Mouse (Mus musculus) limb, embryonic 11.5 days (tissue): ENCODE results near the gene Anapc5. TPM values are rescaled to one million over a fixed set of nuclear protein-coding genes. Genes with fewer than 3 reads are reported as not detected.

Experiments
- ATAC-seq: fragments of 200-750 bp; cut with Nextera tagmentation; 2 replicates; pipeline ENCODE4 v1.8.0; 2017; ENCODE audit warnings: low read depth; ENCODE audit not compliant: insufficient number of reproducible peaks, low FRiP score, low TSS enrichment
- DNase-seq: peaks from one replicate; pipeline ENCODE4 v3.0.0-alpha.2; 2015; ENCODE audit warnings: low spot score
- H3K27ac ChIP-seq: fragments of 300-500 bp; sonication (generic); replicated peaks from 2 replicates; pipeline ENCODE4 v1.5.1; 2014; ENCODE audit warnings: low read depth, mild to moderate bottlenecking, low read length
- H3K27me3 ChIP-seq: fragments of 300-500 bp; sonication (generic); 2 replicates; pipeline ENCODE4 v1.6.1; 2014; ENCODE audit warnings: mild to moderate bottlenecking, low read length, mixed read lengths; ENCODE audit not compliant: control insufficient read depth, insufficient read depth
- H3K36me3 ChIP-seq: fragments of 300-500 bp; sonication (generic); 2 replicates; pipeline ENCODE4 v1.6.1; 2014; ENCODE audit warnings: mild to moderate bottlenecking, low read length, moderate library complexity, mixed read lengths; ENCODE audit not compliant: control insufficient read depth, insufficient read depth
- H3K4me1 ChIP-seq: fragments of 300-500 bp; sonication (generic); 2 replicates; pipeline ENCODE4 v1.6.1; 2014; ENCODE audit warnings: low read length, mixed read lengths; ENCODE audit not compliant: control insufficient read depth, insufficient read depth
- H3K4me2 ChIP-seq: fragments of 300-500 bp; sonication (generic); 2 replicates; pipeline ENCODE4 v1.6.1; 2014; ENCODE audit warnings: low read depth, mild to moderate bottlenecking, moderate library complexity; ENCODE audit not compliant: severe bottlenecking
- H3K4me3 ChIP-seq: fragments of 300-500 bp; sonication (generic); 2 replicates; pipeline ENCODE4 v1.5.1; 2014; ENCODE audit warnings: low read depth, low read length
- H3K9ac ChIP-seq: fragments of 300-500 bp; sonication (generic); 2 replicates; pipeline ENCODE4 v1.6.1; 2014; ENCODE audit warnings: mild to moderate bottlenecking, low read length
- H3K9me3 ChIP-seq: fragments of 300-500 bp; sonication (generic); 2 replicates; pipeline ENCODE4 v1.6.1; 2016; ENCODE audit warnings: low read length; ENCODE audit not compliant: control insufficient read depth
- WGBS: fragments of 180-500 bp; shearing (Covaris S2); extraction: QIAGEN DNeasy Blood & Tissue Kit; methylation state at CpG from one replicate; pipeline ENCODE4 v1.1.7; 2014; 5-methylcytosine and 5-hydroxymethylcytosine counted together
- polyA plus RNA-seq: library from polyadenylated mRNA; unstranded; fragments of >200 nt; fragmentation: Nextera tagmentation; extraction: Ambion mirVana; gene quantifications from 2 replicates; pipeline ENCODE4 v1.2.1, GENCODE M21; 2014

Anapc5 gene
- polyA plus RNA-seq, 1 experiment from 2014 or later: 490 TPM

DNA sequence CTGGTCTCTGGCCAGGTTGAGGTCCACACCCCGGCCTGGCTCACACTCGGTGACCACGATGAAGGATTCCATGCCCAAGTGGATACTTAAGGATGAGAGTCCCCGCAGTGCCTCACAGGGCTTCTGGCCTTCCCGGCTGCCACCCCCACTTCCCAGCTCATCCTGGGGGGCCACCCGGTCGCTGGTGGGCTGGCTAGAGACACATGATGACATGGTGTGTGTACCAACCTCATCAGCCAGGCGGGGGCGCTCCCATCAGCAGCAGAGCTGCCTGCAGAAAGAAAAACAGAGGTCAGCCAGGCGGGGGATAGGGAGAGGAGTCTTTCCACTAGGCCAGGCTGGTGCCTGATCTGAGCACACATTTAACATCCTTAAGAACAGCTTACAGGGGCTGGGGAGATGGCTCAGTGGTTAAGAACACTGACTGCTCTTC, 57.1 kb downstream of the Anapc5 start:
- WGBS: 56% methylated on average over 10 of the region's 10 CpGs
- DNase-seq: no peak
- H3K27ac ChIP-seq: no peak overlapping the region

DNA sequence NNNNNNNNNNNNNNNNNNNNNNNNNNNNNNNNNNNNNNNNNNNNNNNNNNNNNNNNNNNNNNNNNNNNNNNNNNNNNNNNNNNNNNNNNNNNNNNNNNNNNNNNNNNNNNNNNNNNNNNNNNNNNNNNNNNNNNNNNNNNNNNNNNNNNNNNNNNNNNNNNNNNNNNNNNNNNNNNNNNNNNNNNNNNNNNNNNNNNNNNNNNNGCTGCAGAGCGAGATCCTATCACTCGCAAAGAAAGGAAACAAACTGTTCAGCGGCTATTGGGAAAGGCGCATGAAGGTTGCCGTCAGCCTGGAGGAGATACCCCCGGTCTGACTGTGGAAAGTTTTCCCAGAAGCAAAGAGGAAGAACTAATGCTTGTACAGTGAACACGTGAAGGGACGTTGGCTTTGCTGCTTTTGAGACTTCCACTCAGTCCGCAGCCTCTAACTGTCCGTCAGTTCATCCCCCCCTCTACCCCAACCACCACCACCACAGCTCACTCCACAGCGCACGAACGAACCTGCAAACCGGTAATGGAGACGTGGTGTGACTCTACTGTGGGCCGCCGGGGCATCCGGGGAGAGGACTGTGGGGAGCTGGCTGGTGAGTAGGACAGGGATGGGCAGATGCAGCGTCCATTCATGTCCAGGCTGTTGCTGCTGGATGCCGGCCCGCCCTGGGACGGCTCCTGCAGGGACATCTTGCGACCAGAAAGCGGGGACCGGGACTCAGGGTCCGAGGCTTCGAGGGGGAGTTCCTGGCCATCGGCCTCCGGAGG, 57.7 kb downstream of the Anapc5 start:
- Histone ChIP-seq H3K4me2 (no peak overlapping the region), H3K27me3 (no peaks in the 10 kb centered on the region), H3K9me3 (no peaks in the 10 kb centered on the region), H3K9ac (no peak overlapping the region), H3K36me3 (peaks cover 4% of the 10 kb centered on the region; the same call in 1 of the 2 replicates), H3K27ac (no peak overlapping the region), H3K4me3 (no peak overlapping the region), H3K4me1 (no peaks in the 10 kb centered on the region)
- 88% methylated on average over 29 of the region's 29 CpGs for WGBS
- no peak for ATAC-seq
- DNase-seq: no peak

More for the DNA sequence above, 57.1 kb downstream of the Anapc5 start:
- Histone ChIP-seq H3K4me3 (no peak overlapping the region), H3K4me1 (no peaks in the 10 kb centered on the region), H3K4me2 (no peak overlapping the region), H3K36me3 (peaks cover 4% of the 10 kb centered on the region; the same call in 1 of the 2 replicates), H3K9ac (no peak overlapping the region), H3K9me3 (no peaks in the 10 kb centered on the region), H3K27me3 (no peaks in the 10 kb centered on the region)
- ATAC-seq: no peak

DNA sequence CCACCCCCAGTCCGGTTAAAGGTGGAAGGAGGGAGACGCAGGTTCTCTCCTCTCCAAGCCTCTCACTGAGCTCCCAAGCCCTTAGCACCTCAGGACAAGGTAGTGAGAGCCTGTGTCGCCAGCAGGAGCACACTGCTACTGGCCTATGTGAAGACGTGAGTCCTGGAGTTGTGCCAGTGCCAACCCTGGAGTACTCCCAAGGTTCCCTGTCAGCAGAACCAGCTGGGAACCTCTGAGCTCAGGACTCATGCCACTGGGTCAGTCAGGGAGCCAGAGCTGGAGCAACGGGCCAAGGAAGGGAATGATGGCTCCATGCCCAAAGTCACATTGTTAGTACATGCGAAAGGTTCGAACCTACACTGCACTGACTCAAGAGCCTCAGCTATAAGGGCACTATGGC, 64.5 kb downstream of the Anapc5 start:
- no peak overlapping the region for H3K4me3 ChIP-seq
- no peak overlapping the region for H3K9ac ChIP-seq
- ATAC-seq (no peak), DNase-seq (no peak)
- WGBS: 98% methylated on average over 7 of the region's 7 CpGs
- no peak overlapping the region for H3K4me2 ChIP-seq
- H3K36me3 ChIP-seq: peaks cover 4% of the 10 kb centered on the region; the same call in 1 of the 2 replicates
- no peaks in the 10 kb centered on the region for H3K4me1 ChIP-seq
- no peaks in the 10 kb centered on the region for H3K9me3 ChIP-seq
- H3K27ac ChIP-seq: no peak overlapping the region
- no peaks in the 10 kb centered on the region for H3K27me3 ChIP-seq

DNA sequence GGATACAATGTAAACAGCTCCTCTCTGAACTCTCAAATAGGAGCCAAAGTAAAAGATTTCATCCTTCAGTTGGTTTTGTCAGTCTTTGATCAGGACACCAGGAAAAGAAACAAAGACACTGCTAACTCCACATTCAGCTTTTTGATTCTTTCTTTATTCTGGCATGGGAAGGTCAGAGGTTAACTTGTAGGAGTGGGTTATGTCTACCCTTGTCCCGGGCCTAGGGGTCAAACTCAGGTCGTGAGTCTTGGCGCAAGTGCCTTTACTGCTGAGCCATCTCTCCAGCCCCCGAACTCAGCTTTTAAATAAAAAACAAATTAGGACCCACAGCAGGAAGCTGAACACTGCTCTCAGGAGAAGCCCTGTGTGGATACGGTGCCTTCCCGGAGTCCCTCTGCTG, 65.0 kb downstream of the Anapc5 start:
- no peak for DNase-seq
- Histone ChIP-seq H3K9ac (no peak overlapping the region), H3K4me3 (no peak overlapping the region), H3K4me2 (no peak overlapping the region), H3K4me1 (no peaks in the 10 kb centered on the region), H3K27ac (no peak overlapping the region), H3K36me3 (peaks cover 4% of the 10 kb centered on the region; the same call in 1 of the 2 replicates), H3K27me3 (no peaks in the 10 kb centered on the region), H3K9me3 (no peaks in the 10 kb centered on the region)
- 78% methylated on average over 6 of the region's 6 CpGs for WGBS
- no peak for ATAC-seq

DNA sequence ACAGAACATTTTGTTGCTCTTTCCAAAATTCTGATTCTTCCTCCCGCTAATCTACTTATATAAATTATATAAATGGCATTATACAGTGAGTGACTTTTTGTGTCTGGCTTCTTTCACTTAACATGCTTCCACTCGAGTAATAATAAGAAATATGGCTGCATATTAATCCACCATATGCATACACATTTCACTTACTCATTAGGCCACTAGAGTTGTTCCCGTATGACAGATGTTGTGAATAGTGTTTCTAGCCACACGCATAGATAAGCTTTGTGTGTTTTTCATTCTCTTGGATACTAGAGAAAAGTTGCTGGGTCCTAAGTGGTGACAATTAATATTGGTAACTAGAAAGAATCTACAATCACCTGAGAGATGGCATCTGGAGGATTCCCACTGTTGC, 65.5 kb downstream of the Anapc5 start:
- H3K9ac ChIP-seq: no peak overlapping the region
- H3K4me2 ChIP-seq: no peak overlapping the region
- no peaks in the 10 kb centered on the region for H3K4me1 ChIP-seq
- no peak for DNase-seq
- H3K27me3 ChIP-seq: no peaks in the 10 kb centered on the region
- no peaks in the 10 kb centered on the region for H3K9me3 ChIP-seq
- 95% methylated on average over 4 of the region's 4 CpGs for WGBS
- H3K4me3 ChIP-seq: no peak overlapping the region
- peaks cover 4% of the 10 kb centered on the region; the same call in 1 of the 2 replicates for H3K36me3 ChIP-seq
- H3K27ac ChIP-seq: no peak overlapping the region
- no peak for ATAC-seq

DNA sequence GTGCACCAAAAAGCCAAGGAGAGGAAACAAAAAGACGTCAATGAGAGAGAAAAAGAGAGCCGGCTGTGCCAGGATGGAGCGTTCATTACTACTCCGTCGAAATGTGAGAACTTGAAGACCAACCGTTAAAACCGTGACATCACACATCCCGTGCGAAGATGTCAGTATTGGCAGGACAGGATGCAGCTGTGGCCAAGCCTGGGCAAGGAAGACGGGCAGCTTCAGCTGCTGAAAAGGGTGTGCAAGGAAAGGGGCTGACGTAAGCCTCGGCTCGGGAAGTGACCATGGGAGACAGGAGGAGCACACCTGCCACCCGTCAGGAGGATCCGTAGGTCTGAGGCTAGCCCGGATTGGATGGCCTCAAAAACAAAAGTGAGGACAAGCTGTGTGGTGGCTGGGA, 66.7 kb downstream of the Anapc5 start:
- H3K4me3 ChIP-seq: no peak overlapping the region
- H3K36me3 ChIP-seq: peaks cover 2% of the 10 kb centered on the region; the same call in 1 of the 2 replicates
- no peaks in the 10 kb centered on the region for H3K4me1 ChIP-seq
- WGBS: 88% methylated on average over 16 of the region's 16 CpGs
- H3K27me3 ChIP-seq: no peaks in the 10 kb centered on the region
- no peaks in the 10 kb centered on the region for H3K9me3 ChIP-seq
- H3K4me2 ChIP-seq: no peak overlapping the region
- DNase-seq (no peak), ATAC-seq (no peak)
- no peak overlapping the region for H3K9ac ChIP-seq
- no peak overlapping the region for H3K27ac ChIP-seq

- Histone ChIP-seq H3K36me3 (no peaks in the 10 kb centered on the region; the same call in 1 of the 2 replicates), H3K9ac (no peak overlapping the region), H3K4me3 (no peak overlapping the region), H3K27me3 (no peaks in the 10 kb centered on the region), H3K9me3 (no peaks in the 10 kb centered on the region), H3K4me1 (no peaks in the 10 kb centered on the region), H3K4me2 (no peak overlapping the region), H3K27ac (no peak overlapping the region)
- ATAC-seq: no peak
- WGBS: 64% methylated on average over 7 of the region's 7 CpGs
- no peak for DNase-seq
Measured at GRCm38 (mm10) chr5:122747950-122748349, 73.2 kb downstream of the Anapc5 start.

GRCm38 (mm10) chr5:122743880-122744422, 77.2 kb downstream of the Anapc5 start:
- no peak for ATAC-seq
- no peaks in the 10 kb centered on the region; the same call in 1 of the 2 replicates for H3K36me3 ChIP-seq

More at GRCm38 (mm10) chr5:122743880-122744422, 77.2 kb downstream of the Anapc5 start:
- H3K9ac ChIP-seq: no peak overlapping the region
- H3K4me2 ChIP-seq: no peak overlapping the region
- H3K4me1 ChIP-seq: no peaks in the 10 kb centered on the region
- no peaks in the 10 kb centered on the region for H3K27me3 ChIP-seq
- no peaks in the 10 kb centered on the region for H3K9me3 ChIP-seq
- WGBS: 88% methylated on average over 13 of the region's 13 CpGs
- H3K27ac ChIP-seq: no peak overlapping the region
- no peak overlapping the region for H3K4me3 ChIP-seq
- DNase-seq: no peak
